Mouse (Mus musculus) stomach, embryonic 14.5 days (tissue): ENCODE measurements at regions not wholly inside any gene's neighbourhood (a gene's known extent, or its start where the extent isn't known, plus 50 kb on each side); places are given as distances from the start of the nearest gene placed in this dataset.
A peak's percentile ranks its signal among the peaks of the same experiment; 100 is the strongest.

Source experiments
- ATAC-seq: fragments of 200-750 bp; cut with Nextera tagmentation; 2 replicates; pipeline ENCODE4 v1.8.0; 2017; ENCODE audit warnings: low read depth, moderate TSS enrichment; ENCODE audit not compliant: insufficient number of reproducible peaks, insufficient read depth, low FRiP score
- H3K27ac ChIP-seq: fragments of 300-500 bp; sonication (generic); 2 replicates; pipeline ENCODE4 v1.5.1; 2014; ENCODE audit warnings: mild to moderate bottlenecking, low read length, moderate library complexity, mixed read lengths
- H3K27me3 ChIP-seq: fragments of 300-500 bp; sonication (generic); 2 replicates; pipeline ENCODE4 v1.6.1; 2014; ENCODE audit warnings: low read length, control low read depth, mixed read lengths; ENCODE audit not compliant: control insufficient read depth, insufficient read depth
- H3K36me3 ChIP-seq: fragments of 300-500 bp; sonication (generic); 2 replicates; pipeline ENCODE4 v1.6.1; 2014; ENCODE audit warnings: mild to moderate bottlenecking, control low read depth, low read length, moderate library complexity, mixed read lengths; ENCODE audit not compliant: control insufficient read depth, insufficient read depth
- H3K4me1 ChIP-seq: fragments of 300-500 bp; sonication (generic); 2 replicates; pipeline ENCODE4 v1.6.1; 2014; ENCODE audit warnings: low read length, control low read depth, mixed read lengths; ENCODE audit not compliant: control insufficient read depth, insufficient read depth
- H3K4me2 ChIP-seq: fragments of 300-500 bp; sonication (generic); replicated peaks from 2 replicates; pipeline ENCODE4 v1.6.1; 2014; ENCODE audit warnings: low read depth, low read length, control low read depth
- H3K4me3 ChIP-seq: fragments of 300-500 bp; sonication (generic); 2 replicates; pipeline ENCODE4 v1.5.1; 2014; ENCODE audit warnings: low read depth, low read length, control low read depth
- H3K9ac ChIP-seq: fragments of 300-500 bp; sonication (generic); replicated peaks from 2 replicates; pipeline ENCODE4 v1.6.1; 2014; ENCODE audit warnings: low read depth, mild to moderate bottlenecking, control low read depth, low read length, moderate library complexity, mixed read lengths
- H3K9me3 ChIP-seq: fragments of 300-500 bp; sonication (generic); 2 replicates; pipeline ENCODE4 v1.6.1; 2016; ENCODE audit warnings: low read depth, low read length, control low read depth; ENCODE audit not compliant: control insufficient read depth
- WGBS: fragments of 180-500 bp; shearing (Covaris S2); extraction: QIAGEN DNeasy Blood & Tissue Kit; methylation state at CpG from one replicate; pipeline ENCODE4 v1.1.7; 2014; 5-methylcytosine and 5-hydroxymethylcytosine counted together

- H3K27ac ChIP-seq = no peak overlapping the region
- no peak overlapping the region for H3K4me3 ChIP-seq
- peak; percentile 71 for ATAC-seq
- H3K9me3 ChIP-seq = no peaks in the 10 kb centered on the region
- peak overlapping the region; percentile 30 for H3K4me2 ChIP-seq
- H3K9ac ChIP-seq = no peak overlapping the region
- no peaks in the 10 kb centered on the region for H3K4me1 ChIP-seq
- no peaks in the 10 kb centered on the region for H3K36me3 ChIP-seq
- 46% methylated on average over 12 of the region's 12 CpGs for WGBS
- H3K27me3 ChIP-seq = no peaks in the 10 kb centered on the region
Observed at GRCm38 (mm10) chr1:33271437-33272145, 398.0 kb downstream of the Prim2 start.

- no peak for ATAC-seq
- 63% methylated on average over 4 of the region's 4 CpGs for WGBS
- Histone ChIP-seq H3K9me3 (no peaks in the 10 kb centered on the region), H3K4me2 (no peak overlapping the region), H3K4me1 (no peaks in the 10 kb centered on the region), H3K27me3 (no peaks in the 10 kb centered on the region), H3K27ac (no peak overlapping the region), H3K4me3 (no peak overlapping the region), H3K36me3 (no peaks in the 10 kb centered on the region), H3K9ac (no peak overlapping the region)
Observed at GRCm38 (mm10) chr1:33269162-33269561, 400.4 kb downstream of the Prim2 start.

GRCm38 (mm10) chr1:33265731-33266415 lies 403.7 kb downstream of the Prim2 start:
- no peaks in the 10 kb centered on the region for H3K4me1 ChIP-seq
- no peak overlapping the region for H3K9ac ChIP-seq
- H3K4me2 ChIP-seq = no peak overlapping the region
- H3K9me3 ChIP-seq = no peaks in the 10 kb centered on the region
- WGBS = 74% methylated on average over 5 of the region's 5 CpGs
- H3K4me3 ChIP-seq = no peak overlapping the region
- ATAC-seq = no peak
- no peaks in the 10 kb centered on the region for H3K27me3 ChIP-seq
- H3K27ac ChIP-seq = no peak overlapping the region
- no peaks in the 10 kb centered on the region for H3K36me3 ChIP-seq

GRCm38 (mm10) chr1:33249474-33249873 lies 420.1 kb downstream of the Prim2 start:
- H3K4me3 ChIP-seq = no peak overlapping the region
- H3K4me1 ChIP-seq = no peaks in the 10 kb centered on the region
- H3K4me2 ChIP-seq = no peak overlapping the region
- no peak overlapping the region for H3K9ac ChIP-seq
- no peaks in the 10 kb centered on the region for H3K27me3 ChIP-seq
- H3K9me3 ChIP-seq = no peaks in the 10 kb centered on the region
- no peak overlapping the region for H3K27ac ChIP-seq
- ATAC-seq = no peak
- H3K36me3 ChIP-seq = no peaks in the 10 kb centered on the region
- 77% methylated on average over 5 of the region's 5 CpGs for whole genome bisulfite sequencing

- Histone ChIP-seq H3K4me3 (no peak overlapping the region), H3K36me3 (no peaks in the 10 kb centered on the region), H3K27ac (no peak overlapping the region), H3K9ac (no peak overlapping the region), H3K27me3 (no peaks in the 10 kb centered on the region), H3K4me2 (no peak overlapping the region), H3K4me1 (no peaks in the 10 kb centered on the region), H3K9me3 (no peaks in the 10 kb centered on the region)
- ATAC-seq = no peak
- 74% methylated on average over 6 of the region's 6 CpGs for WGBS
Observed at GRCm38 (mm10) chr1:33247076-33247475, 422.5 kb downstream of the Prim2 start.

- Histone ChIP-seq H3K4me3 (no peak overlapping the region), H3K27ac (no peak overlapping the region), H3K4me1 (no peaks in the 10 kb centered on the region), H3K4me2 (no peak overlapping the region), H3K27me3 (no peaks in the 10 kb centered on the region), H3K9ac (no peak overlapping the region), H3K36me3 (no peaks in the 10 kb centered on the region), H3K9me3 (no peaks in the 10 kb centered on the region)
- 55% methylated on average over 4 of the region's 4 CpGs for WGBS
- no peak for ATAC-seq
Observed at GRCm38 (mm10) chr1:33245186-33245585, 424.4 kb downstream of the Prim2 start.

- 68% methylated on average over 8 of the region's 8 CpGs for WGBS
- Histone ChIP-seq H3K4me3 (no peak overlapping the region), H3K9me3 (no peaks in the 10 kb centered on the region), H3K27me3 (no peaks in the 10 kb centered on the region), H3K4me2 (no peak overlapping the region), H3K27ac (no peak overlapping the region), H3K36me3 (no peaks in the 10 kb centered on the region), H3K4me1 (no peaks in the 10 kb centered on the region), H3K9ac (no peak overlapping the region)
- no peak for ATAC-seq
Observed at GRCm38 (mm10) chr1:33244691-33245090, 424.9 kb downstream of the Prim2 start.

GRCm38 (mm10) chr1:33222997-33223396 lies 446.6 kb downstream of the Prim2 start:
- Histone ChIP-seq H3K4me1 (no peaks in the 10 kb centered on the region), H3K36me3 (no peaks in the 10 kb centered on the region), H3K9ac (no peak overlapping the region), H3K4me2 (no peak overlapping the region), H3K4me3 (no peak overlapping the region), H3K27me3 (no peaks in the 10 kb centered on the region), H3K9me3 (no peaks in the 10 kb centered on the region), H3K27ac (no peak overlapping the region)
- ATAC-seq = no peak
- WGBS = 84% methylated on average over 6 of the region's 6 CpGs
